ENCODE assay signal across 23 mouse cellular contexts in the genomic region with DNA sequence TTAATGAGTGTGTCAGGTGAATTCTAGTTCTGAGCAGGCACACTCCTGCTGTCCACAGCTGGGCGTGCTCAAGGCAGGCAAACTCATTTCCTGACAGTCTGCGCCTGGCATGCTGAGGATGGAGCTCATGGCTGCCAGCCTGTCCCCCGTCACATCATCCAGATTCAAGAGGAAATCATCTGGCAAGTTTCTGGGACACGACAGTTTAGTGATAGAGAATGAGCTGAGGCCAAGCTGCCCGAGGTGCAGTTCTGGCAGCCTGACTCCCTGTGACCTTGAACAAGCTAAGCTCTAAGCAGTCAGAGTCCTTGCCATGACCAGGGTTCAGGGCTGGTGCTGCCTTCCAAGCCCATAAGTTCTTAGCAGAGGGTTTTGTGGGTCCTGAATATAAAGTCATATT. TPM values are rescaled to one million over a fixed set of nuclear protein-coding genes. Genes with fewer than 3 reads are reported as not detected.
DNase-seq lines count a peak whose midpoint lies in the region; ATAC-seq and TF ChIP-seq lines count a peak whose summit lies in the region.
"Had no signal": no experiment of that assay in that cellular context is flagged by ENCODE, and none has a peak within 500 bp of the region (broad histone marks: within the 10 kb centered on the region; RNA-seq: fewer than 3 reads in every experiment).

No protein-coding gene starts in this region.

- H3K36me3 ChIP-seq in heart, embryonic 11.5 days (ENCODE audit: control insufficient read depth, insufficient read depth, low read length), result no peaks in the 10 kb centered on the region
- H3K36me3 ChIP-seq in midbrain, embryonic 12.5 days, result no peaks in the 10 kb centered on the region
- no peaks in the 10 kb centered on the region for H3K36me3 ChIP-seq in midbrain, embryonic 16.5 days (ENCODE audit: control insufficient read depth, insufficient read depth, low read length)
- H3K36me3 ChIP-seq in heart, postnatal 0 days (replicated peaks; ENCODE audit: control insufficient read depth, insufficient read depth, low read length), result no peaks in the 10 kb centered on the region
- no peaks in the 10 kb centered on the region for H3K36me3 ChIP-seq in neural tube, embryonic 14.5 days (ENCODE audit: control insufficient read depth, insufficient read depth, low read length)
- H3K36me3 ChIP-seq in lung, postnatal 0 days (ENCODE audit: insufficient read depth, low read length), result no peaks in the 10 kb centered on the region
- H3K36me3 ChIP-seq in intestine, embryonic 15.5 days, result no peaks in the 10 kb centered on the region
- H3K36me3 ChIP-seq: embryonic facial prominence, embryonic 13.5 days; limb, embryonic 12.5 days; liver, embryonic 13.5 days had no signal

- WGBS in heart, embryonic 11.5 days (ENCODE audit: insufficient replicate concordance), result 34% methylated on average over 5 of the region's 5 CpGs
- 80% methylated on average over 5 of the region's 5 CpGs for WGBS in midbrain, embryonic 12.5 days
- WGBS in midbrain, embryonic 16.5 days, result 72% methylated on average over 5 of the region's 5 CpGs
- WGBS in heart, postnatal 0 days, result 19% methylated on average over 5 of the region's 5 CpGs
- WGBS in neural tube, embryonic 14.5 days, result 52% methylated on average over 5 of the region's 5 CpGs
- WGBS in lung, postnatal 0 days, result 29% methylated on average over 5 of the region's 5 CpGs
- 59% methylated on average over 5 of the region's 5 CpGs for WGBS in intestine, embryonic 15.5 days

- H3K27ac ChIP-seq in heart, embryonic 11.5 days (ENCODE audit: low read depth, low read length), result no peak overlapping the region
- H3K27ac ChIP-seq in midbrain, embryonic 12.5 days (replicated peaks), result peak overlapping the region; percentile 75; the same call in 1 of the 2 replicates
- no peak overlapping the region for H3K27ac ChIP-seq in midbrain, embryonic 16.5 days (ENCODE audit: low read length)
- H3K27ac ChIP-seq in heart, postnatal 0 days (ENCODE audit: low read depth), result no peak overlapping the region
- H3K27ac ChIP-seq in neural tube, embryonic 14.5 days (ENCODE audit: low read depth, low read length), result peak overlapping the region; percentile 85; the same call in 1 of the 2 replicates
- H3K27ac ChIP-seq in lung, postnatal 0 days (ENCODE audit: low read length), result no peak overlapping the region
- no peak overlapping the region for H3K27ac ChIP-seq in intestine, embryonic 15.5 days
- H3K27ac ChIP-seq: embryonic facial prominence, embryonic 13.5 days; limb, embryonic 12.5 days; liver, embryonic 13.5 days; stomach, postnatal 0 days had no signal

- H3K9me3 ChIP-seq in heart, embryonic 11.5 days (replicated peaks; ENCODE audit: control insufficient read depth, low read length), result no peaks in the 10 kb centered on the region
- H3K9me3 ChIP-seq in midbrain, embryonic 12.5 days, result no peaks in the 10 kb centered on the region
- H3K9me3 ChIP-seq in midbrain, embryonic 16.5 days (replicated peaks; ENCODE audit: control insufficient read depth, low read length, poor library complexity, severe bottlenecking), result no peaks in the 10 kb centered on the region; the same call in 1 of the 2 replicates
- H3K9me3 ChIP-seq in heart, postnatal 0 days (replicated peaks; ENCODE audit: control insufficient read depth, low read length), result no peaks in the 10 kb centered on the region
- H3K9me3 ChIP-seq in neural tube, embryonic 14.5 days (ENCODE audit: control insufficient read depth, low read length), result no peaks in the 10 kb centered on the region
- H3K9me3 ChIP-seq in lung, postnatal 0 days (ENCODE audit: low read length), result no peaks in the 10 kb centered on the region
- no peaks in the 10 kb centered on the region for H3K9me3 ChIP-seq in intestine, embryonic 15.5 days
- H3K9me3 ChIP-seq: embryonic facial prominence, embryonic 13.5 days; limb, embryonic 12.5 days; liver, embryonic 13.5 days had no signal

- peaks cover 2% of the 10 kb centered on the region; the same call in 1 of the 2 replicates for H3K27me3 ChIP-seq in heart, embryonic 11.5 days (ENCODE audit: control insufficient read depth, insufficient read depth, low read length)
- peaks cover 39% of the 10 kb centered on the region for H3K27me3 ChIP-seq in midbrain, embryonic 12.5 days
- H3K27me3 ChIP-seq in midbrain, embryonic 16.5 days (ENCODE audit: control insufficient read depth, insufficient read depth, low read depth, low read length), result peaks cover 3% of the 10 kb centered on the region; the same call in 1 of the 2 replicates
- no peaks in the 10 kb centered on the region for H3K27me3 ChIP-seq in heart, postnatal 0 days (ENCODE audit: control insufficient read depth, insufficient read depth, low read length)
- no peaks in the 10 kb centered on the region for H3K27me3 ChIP-seq in neural tube, embryonic 14.5 days (ENCODE audit: control insufficient read depth, insufficient read depth, low read length)
- H3K27me3 ChIP-seq in lung, postnatal 0 days (replicated peaks; ENCODE audit: insufficient read depth, low read length), result no peaks in the 10 kb centered on the region
- no peaks in the 10 kb centered on the region for H3K27me3 ChIP-seq in intestine, embryonic 15.5 days (replicated peaks)
- H3K27me3 ChIP-seq: liver, embryonic 13.5 days had no signal

- no peak for TF ChIP-seq EP300 in heart, postnatal 0 days (IDR thresholded peaks at IDR 0.05; ENCODE audit: low read depth)
- no peak for TF ChIP-seq EP300 in lung, postnatal 0 days (IDR thresholded peaks at IDR 0.05)

- H3K4me3 ChIP-seq in heart, embryonic 11.5 days (ENCODE audit: low read depth, low read length), result no peak overlapping the region
- no peak overlapping the region for H3K4me3 ChIP-seq in midbrain, embryonic 12.5 days
- no peak overlapping the region for H3K4me3 ChIP-seq in midbrain, embryonic 16.5 days (ENCODE audit: low read depth, low read length)
- no peak overlapping the region for H3K4me3 ChIP-seq in heart, postnatal 0 days (ENCODE audit: low read depth, low read length)
- H3K4me3 ChIP-seq in neural tube, embryonic 14.5 days (ENCODE audit: low read depth, low read length), result no peak overlapping the region
- H3K4me3 ChIP-seq in lung, postnatal 0 days (ENCODE audit: low read depth, low read length), result no peak overlapping the region
- H3K4me3 ChIP-seq in intestine, embryonic 15.5 days (replicated peaks), result no peak overlapping the region
- H3K4me3 ChIP-seq: embryonic facial prominence, embryonic 13.5 days; limb, embryonic 12.5 days; liver, embryonic 13.5 days; megakaryocyte, embryonic 14.5 days had no signal

- no peaks in the 10 kb centered on the region for H3K4me1 ChIP-seq in heart, embryonic 11.5 days (ENCODE audit: control insufficient read depth, insufficient read depth, low read length)
- H3K4me1 ChIP-seq in midbrain, embryonic 12.5 days, result peaks cover 20% of the 10 kb centered on the region
- H3K4me1 ChIP-seq in midbrain, embryonic 16.5 days (ENCODE audit: control insufficient read depth, insufficient read depth, low read length), result peaks cover 14% of the 10 kb centered on the region; the same call in 1 of the 2 replicates
- no peaks in the 10 kb centered on the region for H3K4me1 ChIP-seq in heart, postnatal 0 days (ENCODE audit: control insufficient read depth, insufficient read depth)
- H3K4me1 ChIP-seq in neural tube, embryonic 14.5 days (ENCODE audit: control insufficient read depth, insufficient read depth, low read length), result peaks cover 15% of the 10 kb centered on the region
- H3K4me1 ChIP-seq in lung, postnatal 0 days (ENCODE audit: insufficient read depth, low read depth, low read length), result no peaks in the 10 kb centered on the region
- H3K4me1 ChIP-seq in intestine, embryonic 15.5 days (replicated peaks), result no peaks in the 10 kb centered on the region
- H3K4me1 ChIP-seq: embryonic facial prominence, embryonic 13.5 days; limb, embryonic 12.5 days; liver, embryonic 13.5 days; megakaryocyte, embryonic 14.5 days had no signal

- DNase-seq in heart, adult 8-10 months (ENCODE audit: low spot score), result peak; percentile 11
- DNase-seq in heart, postnatal 0 days (ENCODE audit: low spot score), result peak; percentile 15
- DNase-seq in lung, postnatal 0 days (ENCODE audit: low spot score), result no peak
- DNase-seq: cerebellum, adult 2 months; kidney, adult 18-20 months; kidney, postnatal 14 days; liver, embryonic 13.5 days; right cerebral cortex, postnatal 14 days; thymus, postnatal 4 days had no signal

- H3K9ac ChIP-seq in heart, embryonic 11.5 days (ENCODE audit: low read depth, low read length), result no peak overlapping the region
- no peak overlapping the region for H3K9ac ChIP-seq in midbrain, embryonic 12.5 days (replicated peaks)
- no peak overlapping the region for H3K9ac ChIP-seq in midbrain, embryonic 16.5 days (ENCODE audit: low read depth, low read length)
- H3K9ac ChIP-seq in heart, postnatal 0 days (replicated peaks; ENCODE audit: low read depth, low read length), result no peak overlapping the region
- no peak overlapping the region for H3K9ac ChIP-seq in neural tube, embryonic 14.5 days (replicated peaks; ENCODE audit: low read depth, low read length)
- H3K9ac ChIP-seq in lung, postnatal 0 days (replicated peaks; ENCODE audit: low read depth), result no peak overlapping the region
- H3K9ac ChIP-seq in intestine, embryonic 15.5 days, result no peak overlapping the region
- H3K9ac ChIP-seq: embryonic facial prominence, embryonic 13.5 days; limb, embryonic 12.5 days; liver, embryonic 13.5 days had no signal

- no peak overlapping the region for H3K4me2 ChIP-seq in heart, embryonic 11.5 days
- no peak overlapping the region for H3K4me2 ChIP-seq in midbrain, embryonic 12.5 days (replicated peaks)
- H3K4me2 ChIP-seq in midbrain, embryonic 16.5 days (ENCODE audit: low read length), result no peak overlapping the region
- no peak overlapping the region for H3K4me2 ChIP-seq in heart, postnatal 0 days (ENCODE audit: low read depth, low read length)
- no peak overlapping the region for H3K4me2 ChIP-seq in neural tube, embryonic 14.5 days (ENCODE audit: low read depth, low read length)
- H3K4me2 ChIP-seq in lung, postnatal 0 days (replicated peaks; ENCODE audit: low read depth, low read length), result no peak overlapping the region
- H3K4me2 ChIP-seq in intestine, embryonic 15.5 days (replicated peaks), result no peak overlapping the region
- H3K4me2 ChIP-seq: embryonic facial prominence, embryonic 13.5 days; limb, embryonic 12.5 days; liver, embryonic 13.5 days had no signal

- ATAC-seq in heart, embryonic 11.5 days (replicated peaks; ENCODE audit: insufficient number of reproducible peaks, low FRiP score, low TSS enrichment), result no peak
- no peak for ATAC-seq in midbrain, embryonic 12.5 days (ENCODE audit: low FRiP score, low read depth)
- ATAC-seq in midbrain, embryonic 16.5 days, result no peak
- peak; percentile 75 for ATAC-seq in heart, postnatal 0 days (ENCODE audit: insufficient read depth, low read depth)
- ATAC-seq in neural tube, embryonic 14.5 days (ENCODE audit: low read depth), result no peak
- no peak for ATAC-seq in lung, postnatal 0 days
- ATAC-seq in intestine, embryonic 15.5 days, result no peak
- ATAC-seq: activated CD4-positive, CD25-positive, alpha-beta regulatory T cell, adult 4 months; Patski had no signal

- TF ChIP-seq CTCF in heart, postnatal 0 days (IDR thresholded peaks at IDR 0.05; ENCODE audit: low read depth), result no peak
- no peak for TF ChIP-seq CTCF in lung, postnatal 0 days (IDR thresholded peaks at IDR 0.05)

RNA-seq across cellular contexts. Expression of gene Cfap77, which starts 56.6 kb away (rescaled TPM):
- not detected for total RNA-seq in heart, adult 8-10 months (2022)
- 0.23 and 0.31 TPM in 2 replicates for polyA plus RNA-seq in heart, embryonic 11.5 days (2014; fragmentation: Nextera tagmentation; extraction: Ambion mirVana)
- 0.47 and 0.64 TPM in 2 replicates for polyA plus RNA-seq in midbrain, embryonic 12.5 days (2016; fragmentation: Nextera tagmentation; extraction: Ambion mirVana)
- 1.2 and 1.5 TPM in 2 replicates for polyA plus RNA-seq in midbrain, embryonic 16.5 days (2015; fragmentation: Nextera tagmentation; extraction: Ambion mirVana)
- total RNA-seq in heart, postnatal 0 days (2014; rRNA removed; ENCODE audit: low replicate concordance), result not detected in 2 replicates
- polyA plus RNA-seq in heart, postnatal 0 days (2015; fragmentation: Nextera tagmentation; extraction: Ambion mirVana), result 0.11 and 0.18 TPM in 2 replicates
- polyA plus RNA-seq in neural tube, embryonic 14.5 days (2014; fragmentation: Nextera tagmentation; extraction: Ambion mirVana), result 0.20 TPM in 1 of 2 replicates, not detected in the other
- polyA plus RNA-seq in lung, postnatal 0 days (2015; fragmentation: Nextera tagmentation; extraction: Ambion mirVana), result 1.2 and 1.8 TPM in 2 replicates
- 0.25 and 0.54 TPM in 2 replicates for polyA plus RNA-seq in intestine, embryonic 15.5 days (2015; fragmentation: Nextera tagmentation; extraction: Ambion mirVana)
- total RNA-seq: common myeloid progenitor, adult 5-6 weeks; hematopoietic stem cell, adult 5-6 weeks; left cerebral cortex, adult 18-20 months had no signal

Comparison
In these comparisons a context has a peak if more than half of its experiments do, and no peak if none do; other contexts are left out.
1. H3K27ac ChIP-seq: peak in midbrain, embryonic 12.5 days (single experiment) and neural tube, embryonic 14.5 days (single experiment); none in heart, embryonic 11.5 days (single experiment), midbrain, embryonic 16.5 days (single experiment), heart, postnatal 0 days (single experiment), lung, postnatal 0 days (single experiment) and intestine, embryonic 15.5 days (single experiment).